Comparison of ENCODE assay signal across 8 mouse cellular contexts in the genomic region with DNA sequence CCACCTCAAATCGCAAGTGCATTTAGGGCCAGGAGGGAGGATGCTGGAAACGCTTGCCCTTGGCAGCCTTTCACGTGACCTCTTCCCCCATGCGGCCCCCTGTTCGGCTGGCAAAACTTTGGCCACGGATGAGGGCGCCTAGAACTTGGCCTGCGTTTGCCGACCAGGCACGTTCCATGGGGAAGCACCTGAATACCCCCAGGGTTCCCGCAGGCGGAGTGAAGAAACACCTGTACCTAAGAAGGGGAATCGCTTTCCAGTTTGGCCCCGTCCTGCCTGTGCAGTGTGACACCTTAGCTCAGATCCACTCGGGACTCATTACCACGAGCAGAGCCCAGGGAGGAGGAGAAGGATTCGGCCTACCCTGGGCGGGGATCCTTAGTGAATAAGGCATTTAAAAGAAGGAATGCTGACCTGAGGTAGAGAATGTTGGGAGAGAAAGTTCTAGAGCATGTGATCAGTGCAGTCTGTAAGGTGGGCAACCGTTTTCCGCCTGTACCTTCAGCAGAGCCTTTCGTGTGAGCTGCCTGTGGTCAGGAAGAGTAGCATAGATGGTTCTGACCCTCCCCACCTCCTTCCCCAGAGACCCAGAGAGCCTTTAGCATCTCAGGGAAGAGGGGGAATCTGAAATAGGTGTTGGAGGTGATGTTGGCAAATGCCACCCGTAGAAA. TPM values are rescaled to one million over a fixed set of nuclear protein-coding genes. Genes with fewer than 3 reads are reported as not detected.
DNase-seq lines count a peak whose midpoint lies in the region; ATAC-seq and TF ChIP-seq lines count a peak whose summit lies in the region.

No protein-coding gene starts in this region.

- intact Hi-C loops in left cerebral cortex, adult 2 months (cut with DNase I), result loop anchor here (10.0 kb wide), 1 partner anchor 446 kb away; a partner anchor contains a TSS
- intact Hi-C loops in left cerebral cortex, postnatal 4 days (cut with DNase I), result loop anchor here (5.0 kb wide), 1 partner anchor 99 kb away; a partner anchor contains a TSS

- DNase-seq in left cerebral cortex, adult 2 months (ENCODE audit: extremely low spot score in 1 of 2, low spot score in 2 of 2), result peak in 1 of 2 experiments; percentile 18
- DNase-seq in left cerebral cortex, postnatal 4 days, result no peak
- peak; percentile 70 to 88 for DNase-seq in kidney, postnatal 25 days
- DNase-seq in thymus, postnatal 0 days (ENCODE audit: low spot score), result no peak
- no peak for DNase-seq in testis, postnatal 14 days (ENCODE audit: low spot score)

- peaks cover 11% of the 10 kb centered on the region for H3K4me1 ChIP-seq in brown adipose tissue, adult 24 weeks (ENCODE audit: control insufficient read depth, insufficient read depth, insufficient read length, low read length)
- H3K4me1 ChIP-seq in heart, embryonic 14.5 days (ENCODE audit: control insufficient read depth in 2 of 2, insufficient read depth in 2 of 2, low read length in 2 of 2), result peaks cover 11 to 36% of the 10 kb centered on the region in 2 experiments
- H3K4me1 ChIP-seq in neural tube, embryonic 12.5 days, result peaks cover 43% of the 10 kb centered on the region

- H3K4me3 ChIP-seq in left cerebral cortex, adult 2 months, result peak overlapping the region; percentile 88
- H3K4me3 ChIP-seq in brown adipose tissue, adult 24 weeks (ENCODE audit: insufficient read depth, low read depth, low read length), result peak overlapping the region; percentile 84
- H3K4me3 ChIP-seq in heart, embryonic 14.5 days (ENCODE audit: control insufficient read depth in 1 of 2, insufficient read depth in 1 of 2, low read depth in 1 of 2, low read length in 2 of 2), result peak overlapping the region; percentile 92 to 95
- peak overlapping the region; percentile 94 for H3K4me3 ChIP-seq in neural tube, embryonic 12.5 days

- no peaks in the 10 kb centered on the region for H3K36me3 ChIP-seq in heart, embryonic 14.5 days (ENCODE audit: control insufficient read depth, insufficient read depth, low read length)
- H3K36me3 ChIP-seq in neural tube, embryonic 12.5 days, result no peaks in the 10 kb centered on the region

- no peaks in the 10 kb centered on the region for H3K9me3 ChIP-seq in heart, embryonic 14.5 days (ENCODE audit: control insufficient read depth, low read length)
- H3K9me3 ChIP-seq in neural tube, embryonic 12.5 days, result no peaks in the 10 kb centered on the region

- H3K4me2 ChIP-seq in heart, embryonic 14.5 days (ENCODE audit: low read length), result peak overlapping the region; percentile 80
- H3K4me2 ChIP-seq in neural tube, embryonic 12.5 days (replicated peaks), result peak overlapping the region; percentile 87

- H3K27me3 ChIP-seq in heart, embryonic 14.5 days (ENCODE audit: control insufficient read depth, insufficient read depth, low read length), result no peaks in the 10 kb centered on the region
- H3K27me3 ChIP-seq in neural tube, embryonic 12.5 days (replicated peaks), result no peaks in the 10 kb centered on the region

- H3K9ac ChIP-seq in heart, embryonic 14.5 days (ENCODE audit: low read length), result peak overlapping the region; percentile 97
- H3K9ac ChIP-seq in neural tube, embryonic 12.5 days, result peak overlapping the region; percentile 97

- 9% methylated on average over 22 of the region's 22 CpGs for WGBS in heart, embryonic 14.5 days
- WGBS in neural tube, embryonic 12.5 days, result 6% methylated on average over 22 of the region's 22 CpGs

- TF ChIP-seq CTCF in left cerebral cortex, adult 2 months (IDR thresholded peaks at IDR 0.05), result no peak

- ATAC-seq in heart, embryonic 14.5 days (ENCODE audit: insufficient number of reproducible peaks, insufficient read depth, low FRiP score, low read depth), result no peak
- no peak for ATAC-seq in neural tube, embryonic 12.5 days (ENCODE audit: low FRiP score, low read depth)

- H3K27ac ChIP-seq in left cerebral cortex, adult 2 months, result 0 out of 2 replicates have a peak overlapping the region, but pooled peaks have one; percentile 86
- no peak overlapping the region for H3K27ac ChIP-seq in brown adipose tissue, adult 24 weeks (replicated peaks; ENCODE audit: low read depth, low read length)
- H3K27ac ChIP-seq in heart, embryonic 14.5 days (replicated peaks in 1 of 2; ENCODE audit: control insufficient read depth in 1 of 2, insufficient read depth in 1 of 2, low read depth in 2 of 2, low read length in 2 of 2), result peak overlapping the region; percentile 14 to 98; a peak in 2 of 4 replicates
- peak overlapping the region; percentile 96; the same call in 1 of the 2 replicates for H3K27ac ChIP-seq in neural tube, embryonic 12.5 days

RNA-seq across cellular contexts. Expression of a gene that starts 1.3 kb away (rescaled TPM):
- 10 to 100 TPM; 25.1 to 25.3 TPM for total RNA-seq in left cerebral cortex, adult 2 months (2021)
- 10 to 100 TPM; 17.1 to 20.1 TPM for total RNA-seq in left cerebral cortex, postnatal 4 days (2021)
- polyA plus RNA-seq in brown adipose tissue, adult 24 weeks (2012; ENCODE audit: insufficient read depth, insufficient read length, missing spikeins), result 8.6 and 9.6 TPM in 2 replicates
- polyA plus RNA-seq in heart, embryonic 14.5 days (2014; fragmentation: Nextera tagmentation; extraction: Ambion mirVana), result 19.3 and 20.8 TPM in 2 replicates
- 18.2 and 19.5 TPM in 2 replicates for polyA plus RNA-seq in neural tube, embryonic 12.5 days (2016; fragmentation: Nextera tagmentation; extraction: Ambion mirVana)
- 4.3 and 5.1 TPM in 2 replicates for polyA plus RNA-seq in thymus, postnatal 0 days (2015; fragmentation: Nextera tagmentation; extraction: Ambion mirVana)

RNA-seq across cellular contexts. Expression of a gene that starts 28.1 kb away (rescaled TPM):
- 10 to 100 TPM; 74.8 to 83.4 TPM for total RNA-seq in left cerebral cortex, adult 2 months (2021)
- total RNA-seq in left cerebral cortex, postnatal 4 days (2021), result 100 to 1,000 TPM; 230 to 234 TPM
- polyA plus RNA-seq in brown adipose tissue, adult 24 weeks (2012; ENCODE audit: insufficient read depth, insufficient read length, missing spikeins), result 24.6 and 24.7 TPM in 2 replicates
- polyA plus RNA-seq in heart, embryonic 14.5 days (2014; fragmentation: Nextera tagmentation; extraction: Ambion mirVana), result 43.0 and 44.3 TPM in 2 replicates
- 155 and 163 TPM in 2 replicates for polyA plus RNA-seq in neural tube, embryonic 12.5 days (2016; fragmentation: Nextera tagmentation; extraction: Ambion mirVana)
- 58.6 and 62.7 TPM in 2 replicates for polyA plus RNA-seq in thymus, postnatal 0 days (2015; fragmentation: Nextera tagmentation; extraction: Ambion mirVana)

Comparison
In these comparisons a context has a peak if more than half of its experiments do, and no peak if none do; other contexts are left out.
1. DNase-seq: peak in kidney, postnatal 25 days (2 of 2); none in left cerebral cortex, postnatal 4 days (single experiment), thymus, postnatal 0 days (single experiment) and testis, postnatal 14 days (single experiment).
2. Peak in every context shown above with its lines, with median percentiles within 50 percentile points of each other: H3K4me3 ChIP-seq.